Mouse (Mus musculus): ENCODE measurements at regions not wholly inside any gene's neighbourhood (a gene's known extent, or its start where the extent isn't known, plus 50 kb on each side); places are given as distances from the start of the nearest gene placed in this dataset.

DNA sequence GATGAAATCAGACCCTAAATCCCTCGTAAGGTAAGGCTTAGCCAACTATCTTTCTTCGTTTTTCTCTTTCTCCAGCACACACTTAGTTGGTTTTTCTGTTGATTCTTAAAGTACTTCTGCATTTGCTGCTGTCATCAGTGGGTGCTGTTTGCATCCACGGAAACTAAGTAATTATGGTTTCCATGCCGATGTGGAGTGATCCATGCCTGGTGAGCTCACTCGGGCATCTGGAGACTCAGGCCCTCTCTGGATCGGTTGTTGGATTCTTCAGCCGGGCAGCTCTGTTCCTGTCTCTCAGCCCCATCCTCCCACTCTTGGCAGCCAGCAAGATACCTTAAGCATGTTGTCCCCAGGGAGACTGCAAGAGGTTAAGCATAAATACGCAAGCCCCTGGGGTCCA lies 97.4 kb upstream of the Cacna1e start:
- WGBS (ENCODE audit: insufficient replicate concordance) = 70% methylated on average over 8 of the region's 8 CpGs
- DNase-seq = no peak
- no peaks in the 10 kb centered on the region for H3K36me3 ChIP-seq (replicated peaks; ENCODE audit: insufficient read depth, low read length)
- H3K4me1 ChIP-seq (ENCODE audit: insufficient read depth) = no peaks in the 10 kb centered on the region
- no peak overlapping the region for H3K4me3 ChIP-seq (ENCODE audit: low read depth, low read length)
- no peak overlapping the region for H3K9ac ChIP-seq (replicated peaks)
- H3K27me3 ChIP-seq (ENCODE audit: insufficient read depth, low read length) = no peaks in the 10 kb centered on the region
- H3K4me2 ChIP-seq (ENCODE audit: low read depth, low read length) = no peak overlapping the region
- no peaks in the 10 kb centered on the region for H3K9me3 ChIP-seq (ENCODE audit: low read length)
- TF ChIP-seq CTCF (IDR thresholded peaks at IDR 0.05; ENCODE audit: low read depth) (no peak), EP300 (IDR thresholded peaks at IDR 0.05; ENCODE audit: low read depth) (no peak)
- no peak for ATAC-seq
- H3K27ac ChIP-seq (ENCODE audit: low read depth) = no peak overlapping the region

GRCm38 (mm10) chr1:154975732-154976131 lies 91.4 kb upstream of the Cacna1e start:
- no peaks in the 10 kb centered on the region for H3K4me1 ChIP-seq (ENCODE audit: insufficient read depth)
- ATAC-seq (no peak), DNase-seq (no peak)
- H3K4me2 ChIP-seq (ENCODE audit: low read depth, low read length) = no peak overlapping the region
- WGBS (ENCODE audit: insufficient replicate concordance) = 53% methylated on average over 4 of the region's 4 CpGs
- no peak overlapping the region for H3K9ac ChIP-seq (replicated peaks)
- H3K27me3 ChIP-seq (ENCODE audit: insufficient read depth, low read length) = no peaks in the 10 kb centered on the region
- TF ChIP-seq CTCF (IDR thresholded peaks at IDR 0.05; ENCODE audit: low read depth) (no peak), EP300 (IDR thresholded peaks at IDR 0.05; ENCODE audit: low read depth) (no peak)
- no peak overlapping the region for H3K27ac ChIP-seq (ENCODE audit: low read depth)
- no peaks in the 10 kb centered on the region for H3K36me3 ChIP-seq (replicated peaks; ENCODE audit: insufficient read depth, low read length)
- H3K4me3 ChIP-seq (ENCODE audit: low read depth, low read length) = no peak overlapping the region
- no peaks in the 10 kb centered on the region for H3K9me3 ChIP-seq (ENCODE audit: low read length)

DNA sequence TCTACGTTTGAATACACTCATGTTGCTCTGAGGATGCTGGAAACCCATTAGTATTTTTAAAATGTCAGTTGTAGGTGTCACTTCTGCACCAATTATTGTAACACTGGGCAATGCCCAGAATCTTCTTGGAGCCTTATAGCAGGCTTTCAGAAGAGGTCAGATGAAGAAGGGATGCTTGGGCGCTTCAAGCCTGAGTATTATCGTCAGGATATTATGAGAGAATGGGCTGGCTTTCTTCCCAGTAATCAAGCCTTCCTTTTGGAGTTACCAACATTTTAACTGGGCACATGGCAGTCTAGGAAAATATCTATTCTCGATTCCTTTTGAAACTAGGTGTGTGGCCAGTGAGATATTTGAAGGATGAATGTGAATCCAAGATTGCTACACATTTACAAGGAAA lies 77.0 kb upstream of the Cacna1e start:
- 64% methylated on average over 4 of the region's 4 CpGs for WGBS (ENCODE audit: insufficient replicate concordance)
- H3K36me3 ChIP-seq (replicated peaks; ENCODE audit: insufficient read depth, low read length) = no peaks in the 10 kb centered on the region

DNA sequence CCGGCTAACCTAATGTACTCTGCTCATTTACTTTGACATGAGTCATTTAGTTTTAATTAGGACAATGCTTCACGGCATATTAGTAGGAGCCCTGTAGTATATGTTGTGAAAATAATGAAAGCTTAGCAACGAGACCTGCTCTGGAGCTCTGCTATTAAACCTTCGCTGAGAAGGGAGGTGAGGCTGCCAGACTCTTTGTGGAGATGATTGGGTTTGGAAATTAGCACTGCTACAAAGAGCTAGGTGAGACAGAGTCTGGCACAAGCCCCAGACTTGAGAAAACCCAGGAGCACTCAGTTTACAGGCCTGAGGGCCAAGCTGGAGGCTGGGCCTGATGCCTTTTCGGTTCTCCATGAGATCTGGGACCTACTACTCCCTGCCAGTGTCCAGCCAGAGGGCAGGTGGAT lies 72.3 kb upstream of the Cacna1e start:
- no peak overlapping the region for H3K27ac ChIP-seq (ENCODE audit: low read depth)
- no peak for DNase-seq
- no peak for TF ChIP-seq CTCF (IDR thresholded peaks at IDR 0.05; ENCODE audit: low read depth)
- TF ChIP-seq EP300 (IDR thresholded peaks at IDR 0.05; ENCODE audit: low read depth) = no peak
- 0 out of 2 replicates have a peak, but pooled peaks cover 4% of the 10 kb centered on the region for H3K27me3 ChIP-seq (ENCODE audit: insufficient read depth, low read length)
- no peak overlapping the region for H3K9ac ChIP-seq (replicated peaks)
- no peaks in the 10 kb centered on the region for H3K9me3 ChIP-seq (ENCODE audit: low read length)
- no peaks in the 10 kb centered on the region for H3K36me3 ChIP-seq (replicated peaks; ENCODE audit: insufficient read depth, low read length)
- 63% methylated on average over 5 of the region's 5 CpGs for WGBS (ENCODE audit: insufficient replicate concordance)
- no peak for ATAC-seq
- no peak overlapping the region for H3K4me2 ChIP-seq (ENCODE audit: low read depth, low read length)
- H3K4me3 ChIP-seq (ENCODE audit: low read depth, low read length) = no peak overlapping the region
- H3K4me1 ChIP-seq (ENCODE audit: insufficient read depth) = no peaks in the 10 kb centered on the region

More for the DNA sequence above, 77.0 kb upstream of the Cacna1e start:
- H3K4me3 ChIP-seq (ENCODE audit: low read depth, low read length) = no peak overlapping the region
- no peak overlapping the region for H3K4me2 ChIP-seq (ENCODE audit: low read depth, low read length)
- no peaks in the 10 kb centered on the region for H3K4me1 ChIP-seq (ENCODE audit: insufficient read depth)
- DNase-seq = no peak
- H3K9ac ChIP-seq (replicated peaks) = no peak overlapping the region
- TF ChIP-seq CTCF (IDR thresholded peaks at IDR 0.05; ENCODE audit: low read depth) (no peak), EP300 (IDR thresholded peaks at IDR 0.05; ENCODE audit: low read depth) (no peak)
- no peak for ATAC-seq
- no peaks in the 10 kb centered on the region for H3K9me3 ChIP-seq (ENCODE audit: low read length)
- no peak overlapping the region for H3K27ac ChIP-seq (ENCODE audit: low read depth)
- H3K27me3 ChIP-seq (ENCODE audit: insufficient read depth, low read length) = 0 out of 2 replicates have a peak, but pooled peaks cover 4% of the 10 kb centered on the region

GRCm38 (mm10) chr1:154952679-154953078 lies 68.4 kb upstream of the Cacna1e start:
- WGBS (ENCODE audit: insufficient replicate concordance) = 76% methylated on average over 2 of the region's 2 CpGs

More at GRCm38 (mm10) chr1:154952679-154953078, 68.4 kb upstream of the Cacna1e start:
- TF ChIP-seq CTCF (IDR thresholded peaks at IDR 0.05; ENCODE audit: low read depth) (no peak), EP300 (IDR thresholded peaks at IDR 0.05; ENCODE audit: low read depth) (no peak)
- no peaks in the 10 kb centered on the region for H3K27me3 ChIP-seq (ENCODE audit: insufficient read depth, low read length)
- no peak for ATAC-seq
- H3K27ac ChIP-seq (ENCODE audit: low read depth) = no peak overlapping the region
- no peak overlapping the region for H3K4me2 ChIP-seq (ENCODE audit: low read depth, low read length)
- no peak for DNase-seq
- H3K4me1 ChIP-seq (ENCODE audit: insufficient read depth) = no peaks in the 10 kb centered on the region
- no peak overlapping the region for H3K9ac ChIP-seq (replicated peaks)
- H3K9me3 ChIP-seq (ENCODE audit: low read length) = no peaks in the 10 kb centered on the region
- H3K36me3 ChIP-seq (replicated peaks; ENCODE audit: insufficient read depth, low read length) = no peaks in the 10 kb centered on the region
- no peak overlapping the region for H3K4me3 ChIP-seq (ENCODE audit: low read depth, low read length)
